Mouse (Mus musculus): Measurements from ENCODE around the gene Clpb. TPM values are rescaled to one million over a fixed set of nuclear protein-coding genes. Genes with fewer than 3 reads are reported as not detected.

Gene Clpb
- polyA plus RNA-seq, 1 experiment from 2014 or later: 49.5 TPM

- no peak for ATAC-seq
- H3K27me3 ChIP-seq: no peaks in the 10 kb centered on the region
- no peak for DNase-seq (ENCODE audit: low read depth, low spot score)
- POLR2A ChIA-PET: no interaction called here
- TF ChIP-seq CTCF (IDR thresholded peaks at IDR 0.05): no peak
- CTCF ChIA-PET: interaction anchor here (5.4 kb wide), 1 partner anchor 8 kb away, joined by 26 read pairs; the partner anchor contains the start of gene Clpb
- in situ Hi-C loops (cut with MboI; ENCODE audit: low pct_unique_long_range_greater_than_20kb): loop anchor here (25.0 kb wide), 2 partner anchors 566 to 741 kb away; no protein-coding TSS in a partner anchor
These were observed 8.3 kb downstream of the Clpb start for GRCm38 (mm10) chr7:101671601-101672280.

DNA sequence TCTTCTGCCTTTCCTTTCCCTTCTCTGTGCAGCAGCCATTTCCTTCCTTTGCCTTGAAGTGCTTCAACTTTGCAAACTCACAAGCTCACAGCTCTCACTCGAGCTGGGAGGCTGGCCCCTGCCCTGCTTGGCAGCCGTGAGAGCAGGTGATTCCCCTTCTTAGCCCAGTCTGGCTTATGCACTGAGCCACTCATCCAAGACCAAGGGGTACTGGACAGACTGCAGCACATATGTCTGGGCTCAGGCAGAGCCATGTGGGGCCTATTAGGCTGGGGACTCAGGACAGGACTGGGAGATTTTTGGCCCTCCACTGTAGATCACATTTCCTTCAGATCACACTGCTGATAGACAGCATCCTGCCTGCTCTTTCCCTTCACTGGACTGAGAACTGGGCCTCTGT is 10.1 kb downstream of the Clpb start:
- in situ Hi-C loops (cut with MboI; ENCODE audit: low pct_unique_long_range_greater_than_20kb): loop anchor here (25.0 kb wide), 2 partner anchors 564 to 739 kb away; no protein-coding TSS in a partner anchor
- POLR2A ChIA-PET: interaction anchor here (0.8 kb wide), 1 partner anchor 14 kb away, joined by 3 read pairs; no protein-coding TSS in a partner anchor
- ATAC-seq: peak; percentile 39
- H3K27me3 ChIP-seq: no peaks in the 10 kb centered on the region
- CTCF ChIA-PET: interaction anchor here (1.3 to 5.4 kb wide), 2 partner anchors 10 to 20 kb away, joined by 3 to 26 read pairs; partner anchors contain the start of gene Clpb
- no peak for DNase-seq (ENCODE audit: low read depth, low spot score)
- no peak for TF ChIP-seq CTCF (IDR thresholded peaks at IDR 0.05)

GRCm38 (mm10) chr7:101676033-101676761 is 12.8 kb downstream of the Clpb start:
- CTCF ChIA-PET: interaction anchor here (2.3 to 5.4 kb wide), 2 partner anchors 10 to 13 kb away, joined by 8 to 26 read pairs; partner anchors contain the start of gene Clpb
- POLR2A ChIA-PET: no interaction called here
- in situ Hi-C loops (cut with MboI; ENCODE audit: low pct_unique_long_range_greater_than_20kb): loop anchor here (5.0 kb wide), 1 partner anchor 156 kb away; no protein-coding TSS in a partner anchor
- TF ChIP-seq CTCF (IDR thresholded peaks at IDR 0.05): no peak
- DNase-seq (ENCODE audit: low read depth, low spot score) (no peak), ATAC-seq (no peak)
- no peaks in the 10 kb centered on the region for H3K27me3 ChIP-seq

DNA sequence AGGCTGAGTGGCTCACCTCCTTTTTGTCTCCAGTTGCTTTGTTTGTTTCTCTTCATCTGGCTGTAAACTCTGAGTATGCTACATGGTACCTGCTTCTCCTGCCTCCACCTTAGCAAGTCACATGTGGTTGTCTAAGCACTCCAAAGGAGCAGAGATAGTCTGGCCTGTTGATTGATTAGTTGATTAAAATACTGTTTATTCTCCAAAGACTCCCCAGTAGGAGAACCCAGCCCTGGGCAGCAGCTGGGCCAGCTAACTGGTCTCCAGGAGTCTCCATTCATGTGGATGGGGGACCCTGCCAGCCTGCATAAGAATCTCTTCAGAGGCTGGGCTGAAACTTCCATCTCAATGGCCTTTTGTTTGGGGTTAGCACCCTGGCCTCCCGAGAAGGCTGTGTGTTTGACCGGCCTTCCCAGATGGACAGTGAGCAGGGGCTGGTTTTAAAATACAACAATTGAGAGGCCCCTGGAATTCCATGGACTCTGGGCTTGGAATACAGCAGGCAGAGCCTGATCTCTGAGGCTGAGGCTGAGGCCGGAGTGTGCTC is 13.4 kb downstream of the Clpb start:
- TF ChIP-seq CTCF (IDR thresholded peaks at IDR 0.05): no peak
- in situ Hi-C loops (cut with MboI; ENCODE audit: low pct_unique_long_range_greater_than_20kb): loop anchor here (5.0 kb wide), 1 partner anchor 155 kb away; no protein-coding TSS in a partner anchor
- DNase-seq (ENCODE audit: low read depth, low spot score) (no peak), ATAC-seq (no peak)
- CTCF ChIA-PET: interaction anchor here (5.4 kb wide), 1 partner anchor 13 kb away, joined by 26 read pairs; the partner anchor contains the start of gene Clpb
- POLR2A ChIA-PET: no interaction called here
- H3K27me3 ChIP-seq: no peaks in the 10 kb centered on the region

GRCm38 (mm10) chr7:101679591-101679990 is 16.2 kb downstream of the Clpb start:
- ChIA-PET POLR2A (no interaction called here), CTCF (interaction anchor here (0.7 to 2.1 kb wide), 6 partner anchors 9 to 254 kb away, joined by 3 to 6 read pairs (median 4); partner anchors contain the start of genes Lrrc51 and Numa1)
- H3K27me3 ChIP-seq: no peaks in the 10 kb centered on the region
- ATAC-seq: peak; percentile 85
- in situ Hi-C loops (cut with MboI; ENCODE audit: low pct_unique_long_range_greater_than_20kb): loop anchor here (5.0 kb wide), 1 partner anchor 153 kb away; no protein-coding TSS in a partner anchor
- TF ChIP-seq CTCF (IDR thresholded peaks at IDR 0.05): peak; percentile 95
- DNase-seq (ENCODE audit: low read depth, low spot score): no peak

DNA sequence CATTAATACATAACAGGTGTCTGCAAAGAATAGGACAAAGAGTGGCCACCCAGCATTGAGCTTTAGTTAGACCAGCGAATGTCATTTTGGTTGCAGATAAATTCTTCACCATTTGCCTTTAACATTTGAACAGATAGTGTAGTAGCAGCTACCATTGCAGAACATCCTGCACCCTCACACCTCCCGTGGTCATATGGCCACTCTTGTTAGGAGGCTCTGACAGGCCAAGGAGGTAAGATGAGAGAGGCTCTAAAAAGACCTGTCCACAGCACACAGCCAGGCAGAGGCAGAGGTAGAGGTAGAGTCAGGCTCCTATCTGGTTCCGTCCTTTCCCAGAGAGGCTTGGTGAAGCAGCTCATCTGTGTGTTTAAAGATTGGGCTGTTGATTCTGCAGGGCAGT is 17.5 kb downstream of the Clpb start:
- no peaks in the 10 kb centered on the region for H3K27me3 ChIP-seq
- TF ChIP-seq CTCF (IDR thresholded peaks at IDR 0.05): no peak
- in situ Hi-C loops (cut with MboI; ENCODE audit: low pct_unique_long_range_greater_than_20kb): no loop called here
- ChIA-PET POLR2A (no interaction called here), CTCF (no interaction called here)
- ATAC-seq: no peak
- no peak for DNase-seq (ENCODE audit: low read depth, low spot score)

DNA sequence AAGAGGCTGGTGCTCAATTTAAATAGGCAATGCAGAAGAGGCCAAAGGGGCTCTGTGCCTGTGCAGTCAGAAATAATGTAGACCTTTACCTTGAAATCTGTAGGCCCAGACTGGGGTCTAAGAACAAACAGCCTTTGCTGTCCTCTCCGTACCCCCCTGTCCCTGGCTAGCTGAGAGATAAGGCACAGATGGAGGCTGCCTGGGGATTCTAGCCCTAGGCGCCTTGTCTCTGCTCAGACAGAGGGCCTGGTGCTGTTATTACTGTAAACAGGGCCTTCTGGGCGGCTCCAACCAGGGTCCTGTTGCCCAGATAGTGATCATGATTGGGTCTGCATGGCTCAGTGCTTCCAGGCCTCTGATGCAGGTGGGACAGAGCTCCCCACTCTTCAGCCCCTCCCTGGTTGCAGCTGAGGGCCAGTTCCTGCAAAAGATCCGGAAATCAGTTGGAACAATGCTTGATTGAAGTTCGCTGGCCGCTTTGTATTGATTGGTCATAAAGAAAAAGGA is 18.2 kb downstream of the Clpb start:
- in situ Hi-C loops (cut with MboI; ENCODE audit: low pct_unique_long_range_greater_than_20kb): no loop called here
- TF ChIP-seq CTCF (IDR thresholded peaks at IDR 0.05): no peak
- no peak for ATAC-seq
- H3K27me3 ChIP-seq: no peaks in the 10 kb centered on the region
- CTCF ChIA-PET: no interaction called here
- POLR2A ChIA-PET: no interaction called here
- no peak for DNase-seq (ENCODE audit: low read depth, low spot score)

GRCm38 (mm10) chr7:101682886-101683285 is 19.5 kb downstream of the Clpb start:
- no peak for TF ChIP-seq CTCF (IDR thresholded peaks at IDR 0.05)
- DNase-seq (ENCODE audit: low read depth, low spot score) (no peak), ATAC-seq (no peak)
- ChIA-PET POLR2A (no interaction called here), CTCF (no interaction called here)
- H3K27me3 ChIP-seq: no peaks in the 10 kb centered on the region
- in situ Hi-C loops (cut with MboI; ENCODE audit: low pct_unique_long_range_greater_than_20kb): no loop called here

GRCm38 (mm10) chr7:101683976-101684630 is 20.7 kb downstream of the Clpb start:
- DNase-seq (ENCODE audit: low read depth, low spot score): no peak
- ATAC-seq: no peak
- no peak for TF ChIP-seq CTCF (IDR thresholded peaks at IDR 0.05)
- no peaks in the 10 kb centered on the region for H3K27me3 ChIP-seq
- ChIA-PET CTCF (no interaction called here), POLR2A (no interaction called here)
- in situ Hi-C loops (cut with MboI; ENCODE audit: low pct_unique_long_range_greater_than_20kb): no loop called here

- POLR2A ChIA-PET: no interaction called here
- no peaks in the 10 kb centered on the region for H3K27me3 ChIP-seq
- in situ Hi-C loops (cut with MboI; ENCODE audit: low pct_unique_long_range_greater_than_20kb): no loop called here
- CTCF ChIA-PET: no interaction called here
- DNase-seq (ENCODE audit: low read depth, low spot score): no peak
- TF ChIP-seq CTCF (IDR thresholded peaks at IDR 0.05): no peak
- ATAC-seq: no peak
These were observed 21.2 kb downstream of the Clpb start for GRCm38 (mm10) chr7:101684671-101685070.

Data from Patski (cell line).